Mouse (Mus musculus) ES-CJ7 (cell line): ENCODE measurements around the gene Fkbp7.

ENCODE experiments used
- DNase-seq: peaks from one replicate; pipeline ENCODE4 v3.0.0; 2011; ENCODE audit warnings: low read depth, low spot score

Gene Fkbp7

DNA sequence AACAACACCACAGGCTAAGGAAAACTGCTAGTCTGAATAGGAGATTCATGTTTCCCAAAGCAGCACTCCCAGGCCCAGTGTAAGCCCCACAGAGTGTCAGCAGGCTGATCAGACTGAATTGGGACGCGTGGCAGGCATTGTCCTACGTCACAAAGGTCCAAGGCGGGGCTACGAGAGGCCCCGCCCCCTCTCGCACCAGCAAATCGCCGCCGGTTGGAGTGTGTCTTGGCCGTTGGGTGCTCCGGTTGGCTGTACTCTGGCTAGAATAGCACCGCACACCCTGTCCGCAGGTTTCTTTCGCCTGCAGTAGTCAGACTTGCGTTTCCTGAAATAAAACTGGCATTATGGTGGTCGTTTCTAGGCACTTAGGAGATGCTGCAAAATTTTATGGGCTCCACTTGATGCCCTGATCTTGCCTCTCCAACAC is at the start of gene Fkbp7:
Fkbp7 (minus strand) TSS at position 151 of the 427 bp plus-strand sequence.
- peak; percentile 92 for DNase-seq

DNA sequence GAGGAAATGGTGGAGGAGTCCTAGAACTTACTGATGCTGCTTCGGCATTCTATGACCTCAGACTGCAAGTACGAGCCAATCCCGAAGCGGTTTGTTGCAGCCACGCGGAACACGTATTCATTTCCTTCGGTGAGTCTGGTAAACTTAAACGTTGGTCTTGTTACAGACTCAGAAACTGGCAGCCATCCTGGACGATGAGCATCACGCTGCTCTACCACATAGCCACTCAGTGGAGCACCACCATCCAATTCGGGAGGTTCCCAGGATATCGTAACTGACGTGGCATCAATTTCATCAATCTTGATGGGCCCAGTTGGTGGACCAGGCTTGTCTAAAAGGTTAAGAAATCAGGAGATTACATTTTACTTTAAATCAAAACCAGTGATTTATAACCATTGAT is 46.7 kb upstream of the Fkbp7 start:
- DNase-seq, result no peak

DNA sequence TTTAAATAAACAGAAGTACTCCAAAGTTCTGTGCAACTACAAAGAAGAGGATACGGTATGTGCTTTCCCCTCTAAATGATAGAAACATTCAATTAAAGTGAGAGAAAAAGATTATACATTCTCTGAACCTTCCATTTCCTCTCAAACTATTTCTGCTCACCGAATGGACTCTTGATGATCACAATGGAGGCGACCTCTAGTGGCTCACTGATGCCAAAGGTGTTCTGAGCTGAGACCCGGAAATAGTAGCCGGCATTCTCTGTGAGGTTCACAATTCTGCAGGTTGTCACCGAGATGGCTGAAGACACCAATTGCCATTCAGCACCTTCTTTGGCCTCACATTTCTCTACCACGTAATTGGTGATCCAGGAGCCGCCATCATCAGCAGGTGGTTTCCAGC is 42.1 kb upstream of the Fkbp7 start:
- DNase-seq, result peak; percentile 67

DNA sequence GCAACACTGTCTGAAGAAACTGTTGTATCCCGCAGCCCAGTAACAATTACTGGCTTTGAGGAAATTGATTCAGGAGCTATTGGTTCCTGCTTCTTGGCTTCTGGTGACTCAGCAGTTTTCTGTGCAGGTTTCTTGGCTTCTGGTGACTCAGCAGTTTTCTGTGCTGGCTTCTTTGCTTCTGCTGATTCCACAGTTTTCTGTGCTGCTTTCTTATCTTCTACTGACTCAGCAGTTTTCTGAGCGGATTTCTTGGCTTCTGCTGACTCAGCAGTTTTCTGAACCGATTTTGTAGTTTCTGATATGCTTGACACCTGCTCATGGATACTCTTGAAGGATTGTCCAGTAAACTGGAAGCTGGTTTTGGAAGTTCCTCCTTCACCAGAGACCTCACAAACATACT is 35.6 kb upstream of the Fkbp7 start:
- DNase-seq, result peak; percentile 40

DNA sequence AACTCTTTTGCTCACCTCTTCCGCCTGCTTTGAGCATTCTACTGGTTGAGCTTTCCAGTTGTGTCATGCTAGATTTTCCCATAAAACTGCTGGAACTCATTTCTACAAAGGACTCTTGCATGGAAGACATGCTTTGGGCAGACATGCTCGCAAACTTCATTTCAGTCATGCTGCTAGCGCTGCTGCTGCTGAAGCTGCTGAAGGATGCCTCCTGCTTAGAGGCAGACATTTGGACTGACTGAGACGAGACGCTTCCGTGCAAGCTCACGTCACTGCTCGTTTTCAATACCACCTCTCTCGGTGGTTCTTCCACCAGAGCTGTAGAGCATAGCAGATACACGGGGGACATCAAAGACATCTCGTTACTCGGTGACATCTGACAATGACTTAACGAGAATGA is 32.7 kb upstream of the Fkbp7 start:
- DNase-seq, result no peak

DNA sequence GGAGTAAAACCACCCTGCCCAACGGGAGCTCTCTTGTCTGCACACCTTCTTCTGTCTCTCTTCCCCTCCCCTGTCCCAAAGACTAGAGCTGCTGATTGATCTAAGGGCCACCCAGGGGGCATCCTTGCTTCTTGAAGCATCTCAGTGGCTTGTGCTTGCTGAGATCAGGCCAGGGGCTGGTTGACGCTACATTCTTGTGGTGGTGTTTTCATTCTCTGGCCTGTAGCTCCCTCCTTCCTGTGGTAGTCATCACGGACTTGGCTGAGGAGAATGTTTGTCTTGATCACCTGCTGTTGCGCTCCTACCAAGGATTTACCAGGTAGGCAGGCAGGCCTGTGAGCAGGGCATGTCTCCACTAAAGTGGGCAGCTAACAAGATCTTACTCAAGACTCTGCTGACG is 29.8 kb upstream of the Fkbp7 start:
- no peak for DNase-seq

DNA sequence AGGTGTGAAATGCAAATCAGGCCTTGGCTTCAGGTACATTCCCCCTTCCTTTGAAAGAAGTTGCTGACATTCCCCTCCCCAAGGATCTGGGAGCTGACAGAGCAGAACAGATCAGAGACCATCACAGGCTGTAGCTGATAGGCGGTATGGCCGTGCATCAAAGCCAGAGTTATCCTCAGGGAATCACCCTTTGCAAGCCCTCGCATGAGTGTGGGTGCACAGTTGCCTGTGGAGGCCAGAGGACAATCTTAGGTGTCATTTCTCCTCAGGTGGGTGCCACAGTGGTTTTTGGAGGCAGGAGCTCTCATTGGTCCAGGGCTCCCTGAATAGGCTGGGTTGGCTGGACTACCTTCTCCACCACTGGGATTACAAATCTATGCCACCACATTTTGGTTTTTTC is 29.3 kb upstream of the Fkbp7 start:
- DNase-seq, result no peak

DNA sequence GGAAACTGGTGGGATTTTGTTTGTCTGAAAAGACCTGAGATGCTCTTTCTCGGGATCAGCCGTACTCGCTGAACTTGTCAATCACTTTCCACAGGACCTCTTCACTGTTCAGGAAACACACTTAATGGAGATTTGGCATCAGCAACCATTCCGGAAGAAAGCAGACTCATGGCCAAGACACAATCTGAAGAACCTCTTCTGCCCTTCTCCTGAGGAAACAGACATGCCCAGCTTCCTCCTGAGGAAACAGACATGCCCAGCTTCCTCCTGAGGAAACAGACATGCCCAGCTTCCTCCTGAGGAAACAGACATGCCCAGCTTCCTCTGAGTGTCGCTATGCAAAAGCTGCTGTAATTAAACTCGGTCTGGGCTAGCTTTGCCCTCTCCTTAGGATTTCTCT is 22.4 kb upstream of the Fkbp7 start:
- DNase-seq, result no peak

DNA sequence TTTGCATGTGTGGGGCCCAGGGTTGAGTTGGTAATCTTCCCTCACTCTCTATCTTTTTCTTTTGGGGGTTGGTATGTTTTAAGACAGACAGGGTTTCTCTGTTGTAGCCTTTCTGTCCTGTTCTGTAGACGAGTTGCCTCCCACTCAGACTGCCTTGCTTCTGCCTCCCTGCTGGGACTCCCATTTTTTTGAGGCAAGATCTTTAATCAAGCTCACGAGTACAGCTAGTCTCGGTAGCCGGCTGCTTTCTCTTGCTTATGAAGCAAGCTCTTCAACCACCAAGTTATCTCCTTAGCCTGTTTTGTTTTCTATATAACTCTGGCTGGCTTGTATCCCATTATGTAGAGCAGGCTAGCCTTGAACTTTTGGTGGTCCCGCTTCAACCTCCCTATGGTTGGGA is 20.8 kb upstream of the Fkbp7 start:
- DNase-seq, result no peak

DNA sequence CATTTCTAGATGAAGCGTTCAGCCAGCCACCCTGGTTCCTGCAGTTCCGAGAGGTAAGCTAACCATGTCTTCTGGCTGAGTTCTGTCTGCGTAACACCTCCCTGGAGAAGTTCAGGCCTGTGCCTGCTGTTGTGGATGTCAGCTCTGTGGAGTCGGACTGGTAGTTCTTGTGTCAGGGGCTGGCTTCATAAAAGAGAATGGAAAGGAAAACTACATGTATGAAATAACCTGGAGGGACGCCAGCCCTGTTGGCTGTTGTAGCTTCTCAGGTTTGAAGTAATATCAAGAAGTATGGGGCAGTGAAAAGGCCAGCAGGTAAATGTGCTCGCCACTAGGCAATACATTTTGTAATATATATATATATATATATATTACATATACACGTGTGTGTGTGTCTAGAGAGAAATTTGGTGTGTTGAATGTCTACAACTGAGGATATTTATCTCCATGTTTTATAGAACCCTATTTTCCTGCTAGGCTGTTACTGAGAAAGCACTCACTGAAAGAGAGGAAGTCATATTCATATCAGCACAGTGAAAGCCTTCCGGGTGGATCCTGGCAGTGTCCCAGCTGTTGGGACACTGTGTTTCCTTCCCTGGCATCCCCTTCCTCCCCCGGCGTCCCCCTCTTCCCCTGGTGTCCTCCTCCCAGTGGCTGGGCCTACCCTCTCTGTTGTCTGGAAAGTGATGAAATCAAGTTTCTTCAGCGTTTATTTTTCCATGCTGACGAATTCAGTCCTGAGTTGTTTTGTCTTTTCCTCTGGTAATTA is 17.7 kb upstream of the Fkbp7 start:
- no peak for DNase-seq

DNA sequence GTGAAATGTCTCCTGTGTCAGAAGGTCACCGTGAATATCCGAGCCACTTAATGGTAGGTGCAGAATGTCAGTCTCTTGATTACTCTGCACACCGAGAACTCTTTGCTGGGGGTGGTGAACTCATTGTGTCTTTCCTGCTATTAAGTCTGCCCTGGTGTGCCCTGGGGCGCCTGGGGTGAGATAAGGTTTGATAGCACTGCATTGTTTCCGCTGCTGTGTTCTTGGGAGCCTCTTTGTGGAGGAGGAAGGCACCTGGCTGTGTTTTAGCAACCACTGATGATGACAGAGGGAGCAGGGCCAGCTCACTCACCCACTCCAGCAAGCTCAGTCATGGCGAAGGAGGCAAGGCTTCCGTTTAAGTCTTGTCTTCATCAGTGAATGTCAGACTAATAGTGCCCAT is 15.2 kb upstream of the Fkbp7 start:
- DNase-seq, result no peak

DNA sequence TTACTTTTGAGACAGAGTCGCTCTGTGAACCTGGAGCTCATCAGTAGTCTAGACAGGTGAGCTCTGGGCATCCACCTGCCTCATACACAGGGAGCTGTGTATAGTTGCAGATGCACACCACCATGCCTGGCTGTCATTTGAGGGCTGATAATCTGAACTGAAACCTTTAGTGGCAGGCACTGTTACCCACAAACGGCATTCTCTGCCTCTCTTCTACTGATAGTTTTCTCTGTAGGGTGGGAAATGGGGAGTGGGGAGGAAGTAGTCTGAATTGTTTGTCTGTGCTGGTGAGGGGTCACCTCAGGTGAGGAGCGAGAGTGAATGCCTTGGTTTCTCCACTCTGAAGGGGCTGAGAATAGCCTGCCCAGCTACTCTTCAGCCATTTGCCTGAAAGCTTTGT is 14.7 kb upstream of the Fkbp7 start:
- DNase-seq, result no peak

DNA sequence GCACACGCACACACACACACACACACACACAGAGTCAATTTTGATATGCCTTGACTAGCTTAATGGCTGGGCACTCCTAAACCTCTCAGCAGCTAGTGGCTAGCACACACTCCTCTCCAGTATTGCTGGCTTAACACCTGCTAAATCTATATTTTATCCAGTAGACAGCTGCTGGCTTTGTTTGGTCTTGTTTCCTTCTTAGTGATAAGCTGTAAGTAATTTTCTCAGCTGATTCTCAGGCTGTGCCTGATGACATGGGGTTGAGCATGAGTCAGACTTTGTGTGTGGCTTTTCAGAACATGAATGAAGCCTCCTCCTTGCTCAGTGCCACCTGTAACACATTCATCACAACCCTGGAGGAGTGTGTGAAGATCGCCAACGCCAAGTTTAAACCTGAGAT is 14.1 kb upstream of the Fkbp7 start:
- no peak for DNase-seq

DNA sequence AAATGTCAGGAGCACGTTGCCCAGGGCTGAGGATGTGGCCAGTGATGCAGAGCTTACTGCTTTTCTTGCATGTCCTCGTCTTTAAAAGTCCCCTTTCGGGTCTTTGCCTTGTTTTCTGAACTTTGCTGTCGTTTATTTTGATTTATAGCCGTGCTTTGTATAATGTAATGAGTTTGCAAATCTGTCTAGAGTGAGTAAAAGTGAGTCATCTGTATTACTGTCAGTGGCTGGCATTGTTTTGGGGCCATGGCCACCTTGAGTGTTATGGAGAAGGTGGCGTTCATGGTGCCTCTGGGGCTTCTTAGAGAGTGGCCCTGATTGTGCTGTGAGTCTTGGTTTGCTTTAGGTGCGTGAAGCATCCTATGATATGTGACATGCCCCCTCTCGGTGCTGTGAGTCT is 9.4 kb upstream of the Fkbp7 start:
- no peak for DNase-seq

DNA sequence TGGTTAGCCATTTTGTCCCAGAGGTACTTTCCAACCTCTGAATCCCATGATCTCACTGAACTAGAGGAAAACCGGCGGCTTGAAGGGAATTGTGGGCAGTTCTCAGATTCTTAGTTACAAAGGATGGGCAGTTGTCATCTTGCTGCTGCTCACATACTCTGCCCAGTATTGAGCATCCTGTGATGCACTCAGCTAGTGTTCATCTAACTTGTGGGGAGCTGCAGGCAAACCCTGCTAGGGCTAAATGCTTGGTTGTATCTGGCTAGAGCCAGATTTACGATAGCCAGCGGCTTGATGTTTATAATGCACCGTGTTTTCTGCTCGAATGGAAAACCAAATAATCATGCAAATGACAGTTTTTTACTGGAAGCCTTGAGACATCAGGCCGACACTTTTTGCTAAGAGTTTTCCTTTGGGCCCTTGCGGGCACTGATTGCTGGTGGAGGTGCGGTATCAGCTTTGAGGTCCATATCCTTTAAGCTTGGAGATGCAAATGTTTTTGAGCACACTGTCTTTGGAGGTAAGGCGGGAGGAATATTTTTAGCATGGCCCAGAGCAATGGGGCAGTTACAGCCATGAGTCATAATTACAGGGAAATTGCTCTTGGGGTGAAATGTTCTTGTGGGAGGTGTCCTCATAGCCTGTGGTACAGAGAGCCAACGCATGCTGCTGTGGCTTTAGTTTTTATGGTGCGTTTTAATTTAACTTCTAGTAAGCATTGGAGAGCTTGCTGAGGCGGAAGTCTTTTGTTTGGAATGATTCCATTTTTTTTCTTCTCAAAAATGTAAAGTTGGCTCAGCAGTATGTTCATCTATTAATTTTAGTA is 3.7 kb upstream of the Fkbp7 start:
- DNase-seq, result peak; percentile 31

DNA sequence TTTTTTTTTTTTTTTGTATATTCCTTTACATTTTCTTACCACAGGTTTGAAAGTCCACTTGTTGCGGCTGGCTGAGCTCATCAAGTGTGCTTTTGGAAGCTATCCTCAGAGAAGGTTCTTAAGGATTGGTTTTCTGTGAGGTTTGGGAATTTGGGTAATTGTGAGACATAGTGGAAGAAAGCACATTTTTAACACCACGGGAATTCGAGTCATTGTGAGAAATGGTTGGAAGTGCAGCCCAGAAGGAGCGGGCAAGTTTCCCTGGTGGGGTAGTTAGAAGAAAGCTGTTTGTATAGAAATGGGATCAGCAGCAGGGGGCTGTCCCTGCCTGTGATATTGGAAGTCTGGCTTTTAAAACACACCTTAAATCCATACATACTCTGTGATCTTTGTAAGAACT is 3.0 kb upstream of the Fkbp7 start:
- no peak for DNase-seq

DNA sequence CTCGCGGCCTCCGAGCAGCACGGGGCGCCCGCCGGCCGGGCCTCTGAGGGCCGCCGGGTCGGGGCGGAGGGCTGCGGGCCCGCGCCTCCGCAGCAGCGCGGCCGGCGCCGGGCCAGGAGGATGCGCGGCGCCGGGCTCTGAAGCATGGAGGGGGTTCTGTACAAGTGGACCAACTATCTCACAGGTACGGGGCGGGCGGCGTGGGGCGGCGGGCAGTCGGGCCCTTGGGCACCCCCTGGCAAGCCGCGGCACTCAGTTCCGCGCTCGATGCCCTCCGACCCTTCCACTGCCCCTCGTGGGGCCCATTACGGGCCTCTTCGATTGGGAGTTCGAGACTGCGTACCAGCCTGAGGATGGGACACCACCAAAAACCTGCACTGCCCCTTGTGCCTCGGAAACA is 2.5 kb upstream of the Fkbp7 start:
- no peak for DNase-seq

DNA sequence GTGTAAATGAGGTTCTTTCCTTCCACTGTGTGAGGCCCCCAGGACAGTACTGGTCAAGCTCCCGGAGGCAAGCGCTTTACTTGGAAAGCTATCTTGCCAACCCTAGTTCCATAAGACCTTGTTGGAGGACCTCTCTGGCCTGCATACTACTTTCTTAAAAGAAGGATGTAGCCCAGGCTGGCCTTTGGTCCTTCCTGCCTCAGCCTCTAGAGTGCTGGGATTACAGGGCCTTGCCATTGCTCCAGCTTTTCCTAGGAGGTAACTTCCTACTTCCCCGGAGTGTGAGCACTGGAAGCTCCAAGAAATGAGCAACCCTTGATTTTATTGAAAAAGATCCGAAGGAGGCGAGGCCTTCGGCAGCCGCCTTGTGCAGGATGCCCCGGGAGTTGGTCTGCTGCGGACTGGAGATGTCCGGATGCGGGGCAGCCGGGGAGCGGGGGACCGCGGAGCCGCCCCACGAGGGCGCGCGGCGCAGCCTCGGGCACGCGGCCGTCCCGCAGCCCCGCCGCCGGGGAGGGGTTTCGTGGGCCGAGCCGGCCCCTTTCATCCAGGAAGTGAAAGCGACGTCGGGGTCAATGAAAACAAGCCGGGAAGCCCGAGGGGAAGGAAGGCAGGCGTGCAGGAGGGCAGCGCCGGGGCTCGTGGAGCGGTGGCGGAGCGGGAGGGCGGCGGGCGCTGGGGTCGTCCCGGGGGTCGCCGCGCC is 2.0 kb upstream of the Fkbp7 start, which contains the start of gene Plekha3:
Plekha3 (plus strand) TSS at position 557 of the 703 bp plus-strand sequence.
- DNase-seq, result peak; percentile 57

DNA sequence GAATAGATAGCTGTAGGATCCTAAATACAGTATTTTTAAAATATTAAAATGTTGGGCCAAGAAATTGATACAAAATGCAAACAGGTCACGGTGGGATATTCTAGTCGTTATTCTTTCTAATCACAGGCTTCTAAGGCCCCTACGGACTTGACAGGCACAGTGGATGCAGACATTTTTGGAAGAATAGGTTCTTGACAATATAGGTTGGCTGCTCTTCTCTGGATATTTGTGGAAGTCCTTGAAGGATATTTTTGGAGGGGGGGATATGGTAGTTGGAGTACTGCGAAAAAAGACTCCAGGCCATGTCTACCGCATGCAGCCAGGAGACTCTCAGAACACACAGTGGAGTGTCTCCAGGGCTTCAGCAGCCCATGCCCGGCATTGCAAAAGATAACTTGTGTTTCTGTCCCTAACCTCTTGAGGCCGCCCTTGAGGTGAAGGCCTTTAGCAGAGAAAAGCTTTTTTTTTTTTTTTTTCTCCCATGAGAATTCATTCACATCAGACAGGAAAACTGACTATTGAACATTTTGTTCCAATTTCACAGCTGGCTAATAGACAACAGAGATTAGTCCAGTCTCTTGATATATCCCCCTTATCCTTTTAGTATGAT is 661 bp upstream of the Fkbp7 start:
- peak; percentile 78 for DNase-seq

DNA sequence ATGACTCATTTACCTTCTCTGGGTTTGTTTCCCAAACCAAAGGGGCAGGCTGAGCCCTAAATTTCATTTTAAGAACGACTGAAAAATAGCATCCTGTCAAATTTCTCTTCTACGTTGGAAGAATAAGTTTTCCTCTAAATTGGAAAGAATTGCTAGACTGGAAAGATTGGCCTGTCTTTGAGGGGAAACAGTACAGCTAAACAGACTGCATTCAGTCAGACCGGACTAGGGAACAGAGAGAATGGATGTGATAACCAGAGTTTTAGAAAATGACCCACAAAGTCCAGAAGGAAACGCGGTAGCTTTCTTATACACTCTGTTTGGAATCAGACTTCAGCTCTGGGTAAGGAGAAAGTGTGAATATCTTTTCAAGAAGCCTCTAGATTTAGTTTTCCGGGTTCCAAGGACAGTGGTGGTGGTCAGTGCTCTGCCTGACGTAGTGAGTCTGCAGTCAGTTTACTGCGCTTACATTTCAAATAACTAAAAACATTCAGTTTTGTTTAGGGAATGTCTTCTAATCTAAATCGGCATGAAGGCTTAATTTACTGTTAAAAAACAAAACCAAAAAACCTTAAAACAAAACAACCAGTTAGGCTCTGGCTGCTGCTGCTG is 676 bp downstream of the Fkbp7 start:
- DNase-seq, result no peak

DNA sequence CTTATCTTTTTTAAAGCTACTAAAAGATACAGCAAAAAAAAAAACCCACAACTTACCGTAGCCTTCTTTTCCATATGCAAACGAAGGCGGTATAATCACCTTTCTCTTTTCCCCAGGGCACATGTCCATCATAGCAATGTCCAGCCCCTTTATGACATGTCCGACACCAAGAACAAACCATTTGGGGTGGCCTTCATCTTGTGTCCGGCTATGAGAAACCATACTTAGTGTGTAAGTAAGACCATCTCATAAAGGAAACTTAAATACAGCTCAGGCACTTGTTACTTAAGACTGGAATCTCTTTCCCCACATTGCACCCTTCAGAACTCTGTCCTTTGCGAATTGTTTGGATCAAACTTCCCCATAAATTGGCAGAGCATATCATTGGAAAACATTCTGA is 1.3 kb downstream of the Fkbp7 start:
- DNase-seq, result no peak

DNA sequence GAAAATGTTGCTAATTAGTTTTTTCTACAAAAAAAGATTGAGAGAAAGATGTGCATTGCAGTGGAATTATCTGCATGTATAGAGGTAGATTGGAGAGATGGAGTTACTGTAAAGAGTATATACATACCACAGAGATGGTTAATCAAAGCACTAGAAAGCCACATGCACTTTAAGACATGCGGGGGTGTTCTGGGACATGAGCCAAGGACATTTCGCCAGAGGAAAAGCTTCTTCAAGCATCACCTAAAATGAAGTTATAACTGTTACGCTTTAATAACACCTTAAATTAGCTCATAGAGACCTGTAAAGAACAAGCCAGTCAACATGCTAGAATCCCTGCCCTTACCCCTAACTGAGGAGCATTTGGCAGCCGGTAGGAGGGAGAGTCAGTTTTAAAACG is 5.7 kb downstream of the Fkbp7 start:
- DNase-seq, result no peak
